8 mouse cellular contexts compared by ENCODE assay signal in the genomic region with DNA sequence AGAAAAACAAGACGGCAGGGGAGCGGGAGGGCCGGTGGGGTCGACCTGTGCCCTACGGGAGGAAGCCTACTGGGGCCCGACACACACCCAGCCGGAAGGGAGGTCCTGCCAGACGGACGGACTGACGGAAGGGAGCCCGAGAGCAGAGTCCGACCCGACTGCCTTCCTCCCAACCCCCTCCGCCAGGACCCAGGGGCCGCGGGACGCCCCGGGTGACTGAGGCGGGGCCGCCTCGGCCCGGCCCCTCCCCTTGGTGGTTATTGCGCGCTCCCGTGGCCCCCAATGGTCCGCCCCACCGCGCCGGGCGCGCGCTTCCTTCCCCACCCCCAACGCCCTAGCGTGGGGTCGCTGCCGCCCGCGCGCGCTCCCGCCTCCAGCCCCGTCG. TPM values are rescaled to one million over a fixed set of nuclear protein-coding genes. Genes with fewer than 3 reads are reported as not detected.
DNase-seq lines count a peak whose midpoint lies in the region; ATAC-seq lines count a peak whose summit lies in the region.

No protein-coding gene starts in this region.

- peaks cover 43% of the 10 kb centered on the region for H3K36me3 ChIP-seq in intestine, embryonic 14.5 days (ENCODE audit: control insufficient read depth, insufficient read depth, low read length)
- H3K36me3 ChIP-seq in limb, embryonic 12.5 days = peaks cover 53% of the 10 kb centered on the region
- H3K36me3 ChIP-seq in midbrain, embryonic 13.5 days = peaks cover 36% of the 10 kb centered on the region

- H3K4me2 ChIP-seq in intestine, embryonic 14.5 days (ENCODE audit: low read length) = peak overlapping the region; percentile 89
- peak overlapping the region; percentile 84 for H3K4me2 ChIP-seq in limb, embryonic 12.5 days
- peak overlapping the region; percentile 86 for H3K4me2 ChIP-seq in midbrain, embryonic 13.5 days (replicated peaks)

- no peaks in the 10 kb centered on the region for H3K27me3 ChIP-seq in intestine, embryonic 14.5 days (replicated peaks; ENCODE audit: control insufficient read depth, insufficient read depth, low read length)
- H3K27me3 ChIP-seq in limb, embryonic 12.5 days = no peaks in the 10 kb centered on the region
- H3K27me3 ChIP-seq in midbrain, embryonic 13.5 days = no peaks in the 10 kb centered on the region

- peaks cover 35% of the 10 kb centered on the region for H3K4me1 ChIP-seq in intestine, embryonic 14.5 days (replicated peaks; ENCODE audit: control insufficient read depth, insufficient read depth, low read length)
- peaks cover 47% of the 10 kb centered on the region for H3K4me1 ChIP-seq in limb, embryonic 12.5 days (replicated peaks)
- peaks cover 56% of the 10 kb centered on the region for H3K4me1 ChIP-seq in midbrain, embryonic 13.5 days (replicated peaks)

- peak; percentile 79 for DNase-seq in ovary, adult 18-20 months (ENCODE audit: low spot score)
- no peak for DNase-seq in ovary, postnatal 10 days (ENCODE audit: low spot score)
- DNase-seq in embryo, embryonic 10 days (ENCODE audit: low spot score) = peak; percentile 84
- DNase-seq in gastrocnemius, postnatal 25 days = peak; percentile 92
- no peak for DNase-seq in intestine, embryonic 14.5 days (ENCODE audit: low spot score)
- peak; percentile 82 to 91 for DNase-seq in spleen, postnatal 4 days (ENCODE audit: low spot score in 2 of 2)

- no peaks in the 10 kb centered on the region for H3K9me3 ChIP-seq in intestine, embryonic 14.5 days (ENCODE audit: control insufficient read depth, low read length)
- no peaks in the 10 kb centered on the region for H3K9me3 ChIP-seq in limb, embryonic 12.5 days
- no peaks in the 10 kb centered on the region for H3K9me3 ChIP-seq in midbrain, embryonic 13.5 days

- WGBS in intestine, embryonic 14.5 days = 1% methylated on average over 25 of the region's 43 CpGs
- WGBS in limb, embryonic 12.5 days = under 1% methylated on average over 26 of the region's 43 CpGs
- WGBS in midbrain, embryonic 13.5 days = under 1% methylated on average over 31 of the region's 43 CpGs

- ATAC-seq in intestine, embryonic 14.5 days (replicated peaks; ENCODE audit: low FRiP score, low TSS enrichment, low read depth) = peak; percentile 84
- peak; percentile 65 for ATAC-seq in limb, embryonic 12.5 days (ENCODE audit: insufficient number of reproducible peaks, insufficient read depth, low FRiP score, low TSS enrichment, low read depth)
- ATAC-seq in midbrain, embryonic 13.5 days = peak; percentile 68

- peak overlapping the region; percentile 98 for H3K27ac ChIP-seq in intestine, embryonic 14.5 days (ENCODE audit: low read depth)
- H3K27ac ChIP-seq in limb, embryonic 12.5 days = peak overlapping the region; percentile 98
- H3K27ac ChIP-seq in midbrain, embryonic 13.5 days = peak overlapping the region; percentile 99

- H3K4me3 ChIP-seq in intestine, embryonic 14.5 days (ENCODE audit: low read depth, low read length) = peak overlapping the region; percentile 72
- peak overlapping the region; percentile 72 for H3K4me3 ChIP-seq in limb, embryonic 12.5 days (replicated peaks)
- H3K4me3 ChIP-seq in midbrain, embryonic 13.5 days (replicated peaks) = peak overlapping the region; percentile 77

- peak overlapping the region; percentile 87 for H3K9ac ChIP-seq in intestine, embryonic 14.5 days (ENCODE audit: low read length)
- H3K9ac ChIP-seq in limb, embryonic 12.5 days (replicated peaks) = peak overlapping the region; percentile 83
- peak overlapping the region; percentile 88 for H3K9ac ChIP-seq in midbrain, embryonic 13.5 days (replicated peaks)

RNA-seq across cellular contexts. Expression of gene Egln2, which starts 0.4 kb away (rescaled TPM):
- 100 to 1,000 TPM in 1 of 2 experiments, 10 to 100 TPM in 1; 92.9 to 103 TPM for total RNA-seq in gastrocnemius, postnatal 25 days (2021)
- polyA plus RNA-seq in intestine, embryonic 14.5 days (2014; fragmentation: Nextera tagmentation; extraction: Ambion mirVana) = 39.3 and 43.1 TPM in 2 replicates
- polyA plus RNA-seq in limb, embryonic 12.5 days (2016; fragmentation: Nextera tagmentation; extraction: Ambion mirVana) = 87.3 and 88.9 TPM in 2 replicates
- 87.0 and 101 TPM in 2 replicates for polyA plus RNA-seq in midbrain, embryonic 13.5 days (2015; fragmentation: Nextera tagmentation; extraction: Ambion mirVana)

RNA-seq across cellular contexts. Expression of gene Rab4b, which starts 12.5 kb away (rescaled TPM):
- 10 to 100 TPM; 10.1 to 10.4 TPM for total RNA-seq in gastrocnemius, postnatal 25 days (2021)
- 59.8 and 60.8 TPM in 2 replicates for polyA plus RNA-seq in intestine, embryonic 14.5 days (2014; fragmentation: Nextera tagmentation; extraction: Ambion mirVana)
- 59.8 and 60.0 TPM in 2 replicates for polyA plus RNA-seq in limb, embryonic 12.5 days (2016; fragmentation: Nextera tagmentation; extraction: Ambion mirVana)
- polyA plus RNA-seq in midbrain, embryonic 13.5 days (2015; fragmentation: Nextera tagmentation; extraction: Ambion mirVana) = 104 and 110 TPM in 2 replicates

RNA-seq across cellular contexts. Expression of gene Cyp2t4, which starts 12.7 kb away (rescaled TPM):
- total RNA-seq in gastrocnemius, postnatal 25 days (2021) = not detected
- 0.12 TPM in 2 replicates for polyA plus RNA-seq in intestine, embryonic 14.5 days (2014; fragmentation: Nextera tagmentation; extraction: Ambion mirVana)
- not detected in 2 replicates for polyA plus RNA-seq in limb, embryonic 12.5 days (2016; fragmentation: Nextera tagmentation; extraction: Ambion mirVana)
- polyA plus RNA-seq in midbrain, embryonic 13.5 days (2015; fragmentation: Nextera tagmentation; extraction: Ambion mirVana) = 0.22 TPM in 1 of 2 replicates, not detected in the other

RNA-seq across cellular contexts. Expression of gene Gm21983, which starts 14.7 kb away (rescaled TPM):
- total RNA-seq in gastrocnemius, postnatal 25 days (2021) = not detected
- polyA plus RNA-seq in intestine, embryonic 14.5 days (2014; fragmentation: Nextera tagmentation; extraction: Ambion mirVana) = 0.52 TPM in 1 of 2 replicates, not detected in the other
- polyA plus RNA-seq in limb, embryonic 12.5 days (2016; fragmentation: Nextera tagmentation; extraction: Ambion mirVana) = 0.61 and 1.5 TPM in 2 replicates
- 0.36 TPM in 1 of 2 replicates, not detected in the other for polyA plus RNA-seq in midbrain, embryonic 13.5 days (2015; fragmentation: Nextera tagmentation; extraction: Ambion mirVana)

RNA-seq across cellular contexts. Expression of gene Mia, which starts 14.7 kb away (rescaled TPM):
- total RNA-seq in gastrocnemius, postnatal 25 days (2021) = not detected
- polyA plus RNA-seq in intestine, embryonic 14.5 days (2014; fragmentation: Nextera tagmentation; extraction: Ambion mirVana) = 0.34 and 11.1 TPM in 2 replicates
- polyA plus RNA-seq in limb, embryonic 12.5 days (2016; fragmentation: Nextera tagmentation; extraction: Ambion mirVana) = 23.8 and 42.8 TPM in 2 replicates
- 3.6 and 5.1 TPM in 2 replicates for polyA plus RNA-seq in midbrain, embryonic 13.5 days (2015; fragmentation: Nextera tagmentation; extraction: Ambion mirVana)

Comparison
In these comparisons a context has a peak if more than half of its experiments do, and no peak if none do; other contexts are left out.
1. DNase-seq: peak in ovary, adult 18-20 months (single experiment), embryo, embryonic 10 days (single experiment), gastrocnemius, postnatal 25 days (single experiment) and spleen, postnatal 4 days (2 of 2); none in ovary, postnatal 10 days (single experiment) and intestine, embryonic 14.5 days (single experiment).
2. Peak in every context shown above with its lines, with median percentiles within 50 percentile points of each other: ATAC-seq, H3K27ac ChIP-seq, H3K4me2 ChIP-seq, H3K4me3 ChIP-seq and H3K9ac ChIP-seq.